Mouse (Mus musculus) heart, adult 2 months (tissue): ENCODE measurements around the gene Ahnak2. TPM values are rescaled to one million over a fixed set of nuclear protein-coding genes. Genes with fewer than 3 reads are reported as not detected.
A peak's percentile ranks its signal among the peaks of the same experiment; 100 is the strongest.

ENCODE experiments used
- DNase-seq, 2 experiments: peaks; one replicate each; pipeline ENCODE4 v3.0.0; 2021
- H3K27ac ChIP-seq: fragments of 200-600 bp; 2 replicates; pipeline ENCODE4 v1.8.1; 2022
- H3K27me3 ChIP-seq: fragments of 200-500 bp; 2 replicates; pipeline ENCODE4 v1.6.1; 2012; ENCODE audit warnings: mild to moderate bottlenecking, low read length, inconsistent platforms, mixed read lengths; ENCODE audit not compliant: control insufficient read depth, insufficient read depth
- H3K36me3 ChIP-seq: fragments of 200-500 bp; 2 replicates; pipeline ENCODE4 v1.6.1; 2012; ENCODE audit warnings: low read length, inconsistent platforms; ENCODE audit not compliant: control insufficient read depth, insufficient read depth
- H3K4me1 ChIP-seq: fragments of 200-500 bp; 2 replicates; pipeline ENCODE4 v1.6.1; 2011; ENCODE audit warnings: low read length; ENCODE audit not compliant: control insufficient read depth, insufficient read depth
- H3K4me3 ChIP-seq: fragments of 200-600 bp; 2 replicates; pipeline ENCODE4 v1.8.1; 2022
- H3K79me2 ChIP-seq: fragments of 200-500 bp; replicated peaks from 2 replicates; pipeline ENCODE4 v1.6.1; 2012; ENCODE audit warnings: mild to moderate bottlenecking, inconsistent platforms, low read length, moderate library complexity, mixed read lengths; ENCODE audit not compliant: control insufficient read depth, insufficient read depth
- H3K9ac ChIP-seq: fragments of 200-500 bp; 2 replicates; pipeline ENCODE4 v1.6.1; 2012; ENCODE audit warnings: low read depth, mild to moderate bottlenecking, control low read depth, inconsistent platforms, low read length, mixed read lengths
- CTCF ChIP-seq: fragments of 200-600 bp; IDR thresholded peaks from 2 replicates; pipeline ENCODE4 v1.8.1; 2022; ENCODE audit warnings: antibody characterized with exemption, mild to moderate bottlenecking, moderate library complexity
- EP300 ChIP-seq: fragments of 200-500 bp; IDR thresholded peaks from 2 replicates; pipeline ENCODE4 v1.6.1; 2011; ENCODE audit warnings: low read depth, low read length, control low read depth; ENCODE audit not compliant: insufficient read depth
- POLR2A ChIP-seq: fragments of 200-500 bp; IDR thresholded peaks from 2 replicates; pipeline ENCODE4 v1.6.1; 2011; ENCODE audit warnings: mild to moderate bottlenecking, low read depth, low read length, control low read depth; ENCODE audit not compliant: insufficient read depth
- WGBS: fragments of 180-500 bp; shearing (Covaris S2); methylation state at CpG from one replicate; pipeline ENCODE4 v1.1.7; 2018; 5-methylcytosine and 5-hydroxymethylcytosine counted together
- intact Hi-C: fragments of 180-260 bp; cut with DNase I; formaldehyde crosslinking; loops from one replicate; pipeline ENCODE4 v1.15.1; 2025
- polyA plus RNA-seq: library from polyadenylated mRNA; depleted of rRNA; stranded (reverse); fragments of >200 nt; gene quantifications from 2 replicates; pipeline ENCODE4 v1.2.3, GENCODE M21; 2012
- total RNA-seq, 2 experiments: library from RNA; stranded (reverse); gene quantifications; 2 replicates each; pipeline ENCODE4 v1.2.3; 2021

Ahnak2 gene
- total and polyA plus RNA-seq, 3 experiments = 5.4 to 15.7 (median 14.8) TPM

DNA sequence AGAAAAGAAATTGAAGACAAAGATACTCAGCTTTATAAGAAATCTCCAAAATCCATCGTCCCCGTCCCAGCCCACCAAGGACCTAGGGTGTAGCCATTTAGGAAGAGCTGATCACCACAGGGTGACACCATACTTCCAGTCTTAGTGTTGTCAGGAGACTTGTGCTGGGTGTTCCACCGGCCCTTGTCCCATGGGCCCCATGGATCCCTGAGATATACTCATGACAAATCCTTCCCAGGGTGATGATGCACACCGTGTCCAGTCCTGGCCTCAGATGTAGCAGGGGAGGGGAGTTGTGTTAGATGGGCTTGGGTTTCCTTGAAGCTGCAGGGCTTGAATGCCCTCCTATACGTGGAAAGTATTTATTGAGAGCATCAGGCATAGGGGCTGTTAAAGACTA lies 44.6 kb downstream of the Ahnak2 start:
- no peaks in the 10 kb centered on the region for H3K36me3 ChIP-seq
- H3K27ac ChIP-seq = no peak overlapping the region
- no peak overlapping the region for H3K9ac ChIP-seq
- intact Hi-C loops = no loop called here
- no peaks in the 10 kb centered on the region for H3K79me2 ChIP-seq
- H3K4me3 ChIP-seq = no peak overlapping the region
- no peak for TF ChIP-seq CTCF
- no peak for TF ChIP-seq POLR2A
- no peak for TF ChIP-seq EP300
- 78% methylated on average over 5 of the region's 5 CpGs for WGBS
- no peaks in the 10 kb centered on the region for H3K4me1 ChIP-seq
- DNase-seq = no peak
- H3K27me3 ChIP-seq = 0 out of 2 replicates have a peak, but pooled peaks cover 1% of the 10 kb centered on the region

DNA sequence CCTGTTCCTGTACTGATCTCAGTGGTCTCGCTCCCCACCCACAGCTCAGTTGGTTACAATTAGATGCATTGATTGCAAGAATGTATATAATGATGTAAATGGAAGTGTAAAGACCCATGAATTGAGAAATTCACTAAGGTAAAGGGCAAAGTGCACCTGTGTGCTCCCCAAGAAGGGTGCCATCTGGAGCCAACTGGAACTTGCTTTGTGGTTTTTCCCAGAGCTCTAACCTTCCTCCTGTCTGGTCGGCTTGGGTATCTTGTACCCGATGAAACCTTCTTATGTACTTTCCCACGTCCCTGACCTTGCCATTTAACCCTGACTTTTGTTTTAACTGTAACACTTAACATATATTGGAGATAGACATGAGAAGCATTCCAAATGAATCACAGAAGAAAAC lies 46.6 kb downstream of the Ahnak2 start:
- no peaks in the 10 kb centered on the region for H3K79me2 ChIP-seq
- no peak overlapping the region for H3K9ac ChIP-seq
- no peaks in the 10 kb centered on the region for H3K4me1 ChIP-seq
- peaks cover 1% of the 10 kb centered on the region; the same call in 1 of the 2 replicates for H3K27me3 ChIP-seq
- WGBS = 77% methylated on average over 4 of the region's 4 CpGs
- no peak for DNase-seq
- H3K36me3 ChIP-seq = no peaks in the 10 kb centered on the region
- no peak for TF ChIP-seq CTCF
- TF ChIP-seq POLR2A = no peak
- TF ChIP-seq EP300 = no peak
- H3K27ac ChIP-seq = no peak overlapping the region
- intact Hi-C loops = no loop called here
- no peak overlapping the region for H3K4me3 ChIP-seq

DNA sequence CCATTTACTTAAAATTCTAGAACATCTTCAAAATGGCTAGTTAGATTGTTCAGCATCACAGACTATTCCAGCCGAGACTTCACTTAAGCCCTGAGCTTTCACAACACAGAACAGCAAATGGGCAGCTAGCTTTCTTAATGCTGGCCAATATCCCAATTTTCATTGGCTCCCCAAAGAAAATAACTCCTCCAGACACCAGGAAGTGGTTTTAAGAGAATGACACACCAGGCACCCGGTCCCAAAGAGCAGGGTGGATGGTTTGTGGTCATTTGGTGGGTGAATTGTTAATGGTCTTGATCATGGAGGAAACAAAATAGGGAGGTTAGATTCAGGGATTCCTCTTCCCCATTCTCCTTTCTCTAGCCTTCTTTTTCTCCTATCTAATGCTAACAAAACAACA lies 50.1 kb downstream of the Ahnak2 start:
- H3K9ac ChIP-seq = no peak overlapping the region
- peaks cover 1% of the 10 kb centered on the region; the same call in 1 of the 2 replicates for H3K27me3 ChIP-seq
- no peak overlapping the region for H3K4me3 ChIP-seq
- DNase-seq = no peak
- no peak overlapping the region for H3K27ac ChIP-seq
- 38% methylated on average over 2 of the region's 2 CpGs for WGBS
- intact Hi-C loops = no loop called here
- no peaks in the 10 kb centered on the region for H3K36me3 ChIP-seq
- H3K79me2 ChIP-seq = no peaks in the 10 kb centered on the region
- no peaks in the 10 kb centered on the region for H3K4me1 ChIP-seq
- TF ChIP-seq CTCF (no peak), EP300 (no peak), POLR2A (no peak)

DNA sequence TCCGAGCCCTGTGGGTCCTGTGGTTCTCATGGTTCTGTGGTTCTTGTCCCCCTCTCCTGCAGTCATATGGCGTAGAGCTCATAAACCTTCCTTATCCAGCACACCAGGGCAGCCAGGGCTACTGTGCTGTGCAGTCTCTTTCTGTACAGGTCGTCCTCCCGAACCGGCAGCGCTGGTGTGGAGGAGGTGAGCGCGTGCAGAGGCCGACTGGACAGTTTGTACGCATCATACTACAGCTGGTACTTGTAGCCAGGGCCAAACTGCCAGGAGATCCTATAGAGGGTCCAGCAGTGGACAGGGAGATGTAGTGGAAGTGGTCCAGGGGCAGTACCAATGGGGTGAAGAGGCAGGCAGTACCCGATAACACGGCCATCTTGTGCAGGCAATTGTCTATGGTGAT lies 51.5 kb downstream of the Ahnak2 start:
- no peaks in the 10 kb centered on the region for H3K4me1 ChIP-seq
- H3K79me2 ChIP-seq = no peaks in the 10 kb centered on the region
- H3K9ac ChIP-seq = no peak overlapping the region
- no peak for DNase-seq
- peaks cover 1% of the 10 kb centered on the region; the same call in 1 of the 2 replicates for H3K27me3 ChIP-seq
- TF ChIP-seq CTCF (no peak), POLR2A (no peak), EP300 (no peak)
- H3K27ac ChIP-seq = no peak overlapping the region
- no peak overlapping the region for H3K4me3 ChIP-seq
- WGBS = 80% methylated on average over 12 of the region's 12 CpGs
- no peaks in the 10 kb centered on the region for H3K36me3 ChIP-seq
- intact Hi-C loops = no loop called here

DNA sequence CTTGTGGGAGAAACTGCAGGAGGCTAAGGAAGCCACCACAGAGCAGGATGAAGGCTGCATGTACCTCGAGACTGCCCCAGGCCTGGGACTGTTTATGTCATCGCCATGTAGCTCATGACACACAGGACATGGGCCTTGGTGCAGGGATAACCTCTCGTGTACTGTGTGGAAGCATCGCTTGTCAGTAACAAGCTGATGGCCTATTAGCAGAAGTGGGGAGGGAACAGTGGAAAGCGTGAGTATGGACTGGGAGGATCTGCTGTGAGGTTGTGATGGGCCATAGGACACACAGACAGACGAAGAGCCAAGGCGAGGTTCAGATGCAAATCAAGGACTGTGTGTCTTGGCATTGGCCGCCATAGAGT lies 54.9 kb downstream of the Ahnak2 start:
- no peak for DNase-seq
- H3K27me3 ChIP-seq = no peaks in the 10 kb centered on the region; the same call in 1 of the 2 replicates
- H3K9ac ChIP-seq = no peak overlapping the region
- H3K4me1 ChIP-seq = peaks cover 3% of the 10 kb centered on the region
- no peaks in the 10 kb centered on the region for H3K79me2 ChIP-seq
- TF ChIP-seq POLR2A = no peak
- no peak for TF ChIP-seq CTCF
- no peak for TF ChIP-seq EP300
- no peaks in the 10 kb centered on the region for H3K36me3 ChIP-seq
- H3K4me3 ChIP-seq = no peak overlapping the region
- no peak overlapping the region for H3K27ac ChIP-seq
- intact Hi-C loops = no loop called here
- WGBS = 75% methylated on average over 8 of the region's 8 CpGs

DNA sequence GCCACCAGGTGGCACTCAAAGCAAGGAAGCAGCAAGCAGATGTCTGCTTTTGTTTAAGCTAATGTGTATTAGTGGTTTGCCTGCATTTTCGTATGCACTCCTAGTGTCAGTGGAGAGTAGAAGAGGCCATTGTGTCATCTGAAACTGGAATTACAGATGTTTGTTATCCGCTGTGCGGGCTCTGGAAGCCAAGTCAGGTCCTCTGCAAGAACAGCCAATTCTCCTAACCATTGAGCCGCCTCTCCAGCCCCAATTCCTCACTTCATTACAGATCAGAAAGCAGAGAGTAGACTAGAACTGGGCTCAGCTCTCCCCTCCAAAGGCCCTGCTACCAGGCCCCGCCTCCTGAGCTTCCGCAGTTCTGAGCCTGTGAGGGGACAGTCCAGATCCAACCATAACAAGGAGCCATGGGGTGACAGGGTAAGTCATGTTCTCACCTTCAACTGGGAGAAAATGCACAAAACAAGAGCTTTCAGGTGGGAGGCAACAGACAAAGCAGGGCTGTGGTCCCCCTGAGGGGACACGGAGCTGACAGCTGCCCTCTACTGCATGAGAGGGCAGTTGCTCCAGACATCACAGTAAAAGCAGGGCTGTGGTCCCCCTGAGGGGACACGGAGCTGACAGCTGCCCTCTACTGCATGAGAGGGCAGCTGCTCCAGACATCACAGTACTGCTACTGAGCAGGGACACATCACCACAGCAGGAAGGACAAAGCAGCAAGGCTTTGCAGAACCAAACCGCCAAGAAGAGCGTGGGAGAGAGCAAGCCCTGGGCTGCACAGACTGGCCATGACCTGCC lies 55.5 kb downstream of the Ahnak2 start:
- Histone ChIP-seq H3K4me3 (no peak overlapping the region), H3K36me3 (no peaks in the 10 kb centered on the region), H3K27me3 (no peaks in the 10 kb centered on the region; the same call in 1 of the 2 replicates), H3K79me2 (no peaks in the 10 kb centered on the region), H3K9ac (no peak overlapping the region), H3K27ac (peak overlapping the region; percentile 26), H3K4me1 (peaks cover 7% of the 10 kb centered on the region)
- WGBS = 24% methylated on average over 10 of the region's 10 CpGs
- intact Hi-C loops = loop anchor here (1.0 kb wide), 1 partner anchor 96 kb away; no protein-coding TSS in a partner anchor
- DNase-seq = peak; percentile 45 to 48
- TF ChIP-seq CTCF (peak; percentile 83), EP300 (no peak), POLR2A (no peak)
